Mouse (Mus musculus) E14TG2a.4 (cell line): ENCODE data around the gene Tm4sf5.

Source experiments
- CTCF ChIP-seq: conservative IDR thresholded peaks from 2 replicates; pipeline ENCODE4 v1.5.1; 2014; ENCODE audit warnings: low read length
- NANOG ChIP-seq: IDR thresholded peaks from 2 replicates; pipeline ENCODE4 v1.6.1; 2014; ENCODE audit warnings: borderline replicate concordance, low read length, mixed read lengths
- POU5F1 ChIP-seq: IDR thresholded peaks from 2 replicates; pipeline ENCODE4 v1.6.1; 2014; ENCODE audit warnings: low read length, borderline replicate concordance

GRCm38 (mm10) chr11:70504970-70505369 is at the start of gene Tm4sf5:
- TF ChIP-seq CTCF (no peak), NANOG (no peak), POU5F1 (no peak)
